Mouse (Mus musculus) 3T3-L1 (cell line): ENCODE measurements around the gene Il1a.

ENCODE experiments used
- DNase-seq: peaks from one replicate; pipeline ENCODE4 v3.0.0-alpha.2; 2015; ENCODE audit warnings: low read depth, low spot score

Il1a gene

DNA sequence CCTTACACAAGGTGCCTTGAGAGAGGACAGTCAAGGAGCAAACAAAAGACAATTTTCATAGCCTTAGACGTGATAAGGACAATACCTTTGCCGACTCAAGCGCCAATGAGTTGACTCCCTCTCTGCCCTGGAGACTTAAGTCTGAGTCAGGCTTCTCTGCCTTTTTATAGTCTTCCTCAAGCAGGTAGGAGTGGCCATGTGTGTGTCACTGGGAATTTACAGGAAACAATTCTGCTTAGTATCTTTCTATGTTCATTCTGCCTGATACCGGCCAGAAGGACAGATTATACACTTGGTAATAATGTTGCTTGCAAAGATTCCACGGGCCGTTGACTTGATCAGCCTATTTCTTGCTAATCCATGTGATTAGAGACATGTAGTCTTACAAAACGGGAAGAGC is at the start of gene Il1a:
Il1a (minus strand) TSS at position 137 of the 400 bp plus-strand sequence.
- no peak for DNase-seq

DNA sequence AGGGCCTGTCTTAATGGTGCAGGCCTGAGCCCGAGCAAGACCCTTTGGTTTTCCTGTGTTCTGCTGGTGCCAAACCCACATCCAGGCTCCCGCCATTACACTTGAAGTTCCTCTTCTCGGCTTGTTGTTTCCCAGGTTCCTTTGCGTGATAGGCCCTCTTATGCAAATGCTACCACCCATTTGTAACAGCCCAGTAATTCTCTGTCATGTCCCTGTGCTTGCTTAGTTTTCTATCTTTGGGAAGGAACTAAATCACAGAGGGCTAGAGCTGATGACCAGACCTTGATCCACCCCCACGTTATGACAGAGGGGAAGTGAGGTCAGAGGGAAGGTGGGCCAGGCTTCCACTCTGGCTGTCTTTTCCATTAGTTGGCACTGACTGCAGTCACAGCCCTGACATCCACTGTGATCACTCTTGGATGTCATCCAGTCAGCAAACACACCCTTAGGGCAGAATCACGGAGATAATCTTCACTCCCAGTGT is 28.4 kb upstream of the Il1a start:
- DNase-seq, result peak; percentile 73

DNA sequence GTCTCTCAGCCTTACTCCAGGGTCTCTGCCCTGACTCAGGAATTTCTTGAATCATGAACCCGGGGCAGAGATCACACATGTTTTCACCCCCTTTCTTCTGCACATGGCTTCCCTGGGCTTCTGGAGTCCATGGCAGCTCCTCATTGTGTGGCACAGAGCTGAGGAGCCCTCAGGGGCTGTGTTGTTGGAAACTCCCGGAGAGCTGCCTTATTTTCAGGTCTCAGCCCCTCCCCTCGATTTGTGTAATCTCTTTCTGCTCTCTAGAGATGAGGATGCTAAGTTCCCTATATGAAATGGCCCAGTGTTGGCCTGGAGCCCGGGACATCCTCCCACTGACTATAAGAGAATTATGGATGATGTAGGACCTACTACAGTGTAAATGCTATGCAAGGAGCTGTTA is 23.7 kb upstream of the Il1a start:
- no peak for DNase-seq

DNA sequence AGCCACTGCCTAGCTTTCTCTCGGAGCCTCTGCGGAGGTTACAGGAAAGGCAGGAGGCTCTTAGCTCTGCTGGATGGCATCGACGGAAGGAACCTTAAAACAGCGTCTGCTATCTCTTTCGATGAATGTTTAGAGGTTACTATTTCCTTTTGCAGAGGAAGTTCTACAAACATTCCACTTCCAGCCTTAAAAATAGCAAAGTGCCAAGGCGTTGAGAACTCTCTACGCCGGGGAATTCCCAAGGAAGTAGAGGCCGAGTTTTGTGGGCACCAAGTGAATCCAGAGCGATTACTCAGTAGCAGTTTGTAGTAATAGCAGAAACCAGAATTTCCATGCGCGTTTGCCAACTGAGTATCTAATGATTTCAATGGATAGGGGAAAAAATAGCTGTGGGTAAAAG is 20.8 kb upstream of the Il1a start:
- peak; percentile 96 for DNase-seq

DNA sequence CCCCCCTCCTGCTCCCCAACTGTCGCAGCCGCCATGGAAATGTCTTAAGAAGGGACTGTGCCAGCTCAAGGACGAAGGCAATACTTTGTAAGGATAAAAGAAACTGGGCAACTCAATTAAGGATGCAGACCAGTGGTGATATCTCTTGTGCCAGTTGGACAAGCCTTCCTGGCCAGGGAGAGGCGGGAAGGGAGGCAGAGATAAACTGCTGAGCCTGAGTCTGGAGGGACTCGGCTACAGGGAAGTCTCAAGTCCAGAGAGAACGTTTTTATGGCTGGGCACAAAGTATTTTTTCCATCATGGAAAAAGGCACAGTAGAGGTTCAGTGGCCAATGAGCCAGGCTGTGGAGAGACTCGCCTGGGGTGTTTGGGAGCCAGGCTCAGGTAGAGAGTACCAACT is 20.3 kb upstream of the Il1a start:
- DNase-seq, result no peak

DNA sequence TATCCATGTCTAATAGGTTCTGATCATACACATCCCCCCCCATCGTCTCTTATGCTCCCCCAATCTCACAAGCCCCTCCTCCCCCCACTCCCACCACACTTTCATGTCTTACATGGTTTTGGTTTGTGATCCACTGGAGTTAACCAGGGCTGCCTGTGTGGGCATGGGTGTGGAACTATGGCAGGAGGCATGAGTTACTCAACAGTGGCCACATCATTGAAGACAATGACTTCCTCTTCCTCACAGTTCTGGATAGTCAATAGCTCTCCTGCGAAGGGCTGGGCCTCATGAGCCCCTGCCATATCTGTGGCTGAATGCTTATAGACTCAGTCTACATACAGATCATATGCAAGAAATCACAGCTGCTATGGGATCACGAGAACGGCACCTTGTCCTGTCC is 18.5 kb upstream of the Il1a start:
- DNase-seq, result no peak

DNA sequence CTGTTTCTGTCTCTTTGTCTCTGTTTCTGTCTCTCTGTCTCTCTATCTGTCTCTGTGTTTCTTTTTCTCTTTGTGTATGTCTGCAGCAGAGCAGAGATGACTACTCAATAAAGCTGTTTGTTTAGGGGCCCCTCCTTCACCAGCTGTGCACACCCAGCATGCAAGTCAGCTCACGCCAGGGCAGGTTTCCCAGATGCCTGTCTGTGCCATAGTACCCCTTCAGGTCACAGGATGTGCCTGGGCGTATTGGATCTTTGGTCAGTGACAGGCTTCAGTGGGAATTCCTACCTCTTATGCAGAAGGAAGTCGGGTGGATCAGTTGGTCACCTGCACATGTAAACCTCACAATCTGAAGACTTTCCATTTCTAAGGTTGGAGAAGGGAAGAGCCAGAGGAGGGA is 14.4 kb upstream of the Il1a start:
- no peak for DNase-seq

DNA sequence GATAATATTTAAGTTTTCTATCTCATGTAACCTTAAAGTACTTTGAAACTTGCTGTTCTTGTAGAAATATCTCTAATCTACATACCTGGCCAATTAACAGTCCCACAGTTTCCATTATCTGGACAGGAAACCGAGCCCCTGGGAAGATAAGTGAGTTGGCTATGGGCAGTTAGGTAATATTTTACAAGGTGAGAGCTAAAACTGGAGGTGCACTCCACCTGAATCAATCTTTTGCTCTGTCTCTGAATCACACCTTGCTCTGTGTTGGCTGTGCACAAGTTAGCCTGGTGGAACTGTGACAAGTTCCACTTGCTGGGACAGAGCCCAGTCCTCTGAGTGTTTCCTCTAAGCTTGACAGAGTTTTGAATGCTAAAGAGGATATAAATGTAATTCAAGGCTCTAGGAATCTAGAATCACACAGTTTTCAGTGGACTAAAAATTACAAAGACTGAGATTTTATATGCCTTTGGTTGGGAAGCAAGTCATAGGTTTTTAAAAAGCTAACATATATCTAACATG is 12.4 kb upstream of the Il1a start:
- no peak for DNase-seq

DNA sequence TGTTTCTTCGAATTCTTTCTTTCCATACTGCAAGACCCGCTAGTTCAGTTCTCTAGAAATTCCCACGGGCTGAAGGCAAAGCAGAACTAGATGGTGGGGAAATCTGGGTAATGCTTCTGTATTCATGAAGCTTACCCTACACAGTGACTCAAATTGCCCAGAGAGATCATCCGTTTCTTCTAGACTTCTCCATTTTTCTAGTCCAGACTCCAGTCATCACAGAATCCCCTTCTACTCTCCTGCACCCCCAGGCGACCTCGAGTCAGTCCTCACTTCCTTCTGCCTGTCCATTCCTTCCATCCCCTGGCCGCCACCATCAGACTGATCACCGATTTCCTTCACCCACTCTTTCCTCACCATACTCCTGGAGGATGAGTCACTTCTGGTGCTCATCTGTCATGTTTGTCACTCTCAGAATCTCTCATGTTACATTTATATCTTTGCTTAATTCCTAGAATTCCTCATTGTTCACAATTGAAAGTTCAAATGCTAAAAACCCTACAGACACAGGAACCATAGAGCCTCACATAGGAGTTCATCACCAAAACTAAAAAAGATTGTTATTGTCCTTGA is 10.3 kb upstream of the Il1a start:
- DNase-seq, result peak; percentile 67

DNA sequence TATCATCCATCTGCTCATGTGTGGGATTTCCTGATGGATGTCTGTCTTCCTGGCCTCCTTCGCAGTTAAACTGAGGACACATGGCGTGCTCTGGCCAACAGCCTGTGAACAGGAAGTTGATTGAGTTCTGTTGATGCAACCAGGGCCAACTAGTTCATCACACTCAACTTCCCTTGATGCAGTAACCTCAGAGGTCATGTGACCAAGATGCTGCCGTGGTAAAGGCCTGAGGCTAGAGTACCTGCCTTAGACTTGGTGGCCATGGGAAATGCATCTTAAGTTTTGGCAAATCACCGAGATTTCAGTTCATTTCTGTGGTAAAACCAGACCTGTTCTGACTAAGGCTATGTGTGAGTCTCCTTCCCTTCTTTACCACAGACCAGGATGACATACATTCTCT is 6.1 kb upstream of the Il1a start:
- peak; percentile 67 for DNase-seq

DNA sequence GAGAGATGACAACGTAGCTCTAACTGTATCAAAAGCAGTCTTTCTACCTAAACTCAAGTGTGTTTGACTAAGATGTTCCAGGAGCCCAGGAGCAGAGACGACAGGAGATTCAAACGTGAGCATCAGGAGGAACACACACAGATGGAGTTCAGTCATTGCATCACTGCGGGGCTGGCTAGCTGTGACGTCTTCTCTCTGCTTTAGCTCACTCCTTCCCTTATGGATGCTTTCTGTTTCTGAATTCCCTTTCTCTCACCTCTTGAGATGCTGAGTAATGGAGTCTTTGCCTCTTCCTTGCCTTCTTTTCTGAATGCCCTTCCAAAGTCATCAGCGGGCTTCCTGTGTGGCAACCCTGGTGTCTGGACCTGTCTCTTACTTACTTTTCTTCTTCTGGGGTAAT is 5.1 kb upstream of the Il1a start:
- DNase-seq, result no peak

DNA sequence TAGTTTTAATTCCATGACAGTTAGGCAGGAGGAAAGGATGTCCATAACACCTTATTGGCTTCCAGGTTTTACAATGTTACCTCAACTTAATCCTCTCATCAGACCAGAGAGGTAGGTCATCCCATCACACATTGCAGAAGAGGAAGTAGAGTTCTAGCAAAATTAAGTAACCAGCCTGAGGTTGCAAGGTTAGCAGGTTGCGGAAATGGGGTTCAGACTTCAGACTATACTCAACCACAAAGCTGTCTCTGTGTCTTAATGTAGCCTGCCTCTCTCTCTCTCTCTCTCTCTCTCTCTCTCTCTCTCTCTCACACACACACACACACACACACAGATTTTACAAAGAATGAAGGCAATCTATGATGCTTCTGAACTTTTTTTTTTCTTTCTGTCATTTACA is 4.2 kb upstream of the Il1a start:
- DNase-seq, result no peak

DNA sequence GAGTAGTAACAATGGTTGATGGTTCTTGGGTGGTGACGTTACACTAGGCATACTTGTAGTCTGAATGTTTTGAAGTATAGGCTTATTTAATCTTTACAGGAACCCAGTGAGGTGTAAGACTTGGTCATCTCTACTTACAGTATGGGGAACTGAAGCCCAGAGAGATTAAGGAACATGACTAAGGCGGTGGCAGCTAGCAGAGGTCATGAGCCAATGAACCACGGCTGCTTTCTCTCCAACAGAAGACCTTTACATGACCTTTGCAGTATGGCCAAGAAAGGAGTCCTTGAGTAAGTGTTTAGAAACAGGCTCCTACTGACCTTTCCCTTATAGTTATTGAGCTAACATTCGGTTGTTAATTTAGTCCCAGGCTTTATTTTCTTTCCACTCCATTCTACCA is 3.8 kb downstream of the Il1a start:
- no peak for DNase-seq

DNA sequence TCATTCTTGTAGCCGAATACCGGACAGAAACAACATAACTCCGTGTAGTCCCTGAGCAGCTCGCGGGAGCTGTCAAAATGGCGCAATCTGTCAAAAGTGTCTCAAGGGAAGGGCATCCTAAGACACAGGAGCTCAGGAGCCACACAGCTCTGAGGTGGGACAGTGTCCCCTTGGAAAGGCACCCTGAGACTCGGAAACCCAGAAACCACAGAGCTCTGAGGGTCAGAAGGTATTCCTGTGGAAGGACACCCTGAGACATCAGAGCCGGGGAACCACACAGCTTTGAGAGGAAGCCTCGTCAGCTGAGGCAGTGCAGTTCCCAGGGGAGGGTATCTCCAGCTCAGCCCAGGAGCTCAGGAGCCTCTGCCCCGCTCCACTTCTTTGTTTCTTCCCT is 12.2 kb downstream of the Il1a start:
- no peak for DNase-seq

DNA sequence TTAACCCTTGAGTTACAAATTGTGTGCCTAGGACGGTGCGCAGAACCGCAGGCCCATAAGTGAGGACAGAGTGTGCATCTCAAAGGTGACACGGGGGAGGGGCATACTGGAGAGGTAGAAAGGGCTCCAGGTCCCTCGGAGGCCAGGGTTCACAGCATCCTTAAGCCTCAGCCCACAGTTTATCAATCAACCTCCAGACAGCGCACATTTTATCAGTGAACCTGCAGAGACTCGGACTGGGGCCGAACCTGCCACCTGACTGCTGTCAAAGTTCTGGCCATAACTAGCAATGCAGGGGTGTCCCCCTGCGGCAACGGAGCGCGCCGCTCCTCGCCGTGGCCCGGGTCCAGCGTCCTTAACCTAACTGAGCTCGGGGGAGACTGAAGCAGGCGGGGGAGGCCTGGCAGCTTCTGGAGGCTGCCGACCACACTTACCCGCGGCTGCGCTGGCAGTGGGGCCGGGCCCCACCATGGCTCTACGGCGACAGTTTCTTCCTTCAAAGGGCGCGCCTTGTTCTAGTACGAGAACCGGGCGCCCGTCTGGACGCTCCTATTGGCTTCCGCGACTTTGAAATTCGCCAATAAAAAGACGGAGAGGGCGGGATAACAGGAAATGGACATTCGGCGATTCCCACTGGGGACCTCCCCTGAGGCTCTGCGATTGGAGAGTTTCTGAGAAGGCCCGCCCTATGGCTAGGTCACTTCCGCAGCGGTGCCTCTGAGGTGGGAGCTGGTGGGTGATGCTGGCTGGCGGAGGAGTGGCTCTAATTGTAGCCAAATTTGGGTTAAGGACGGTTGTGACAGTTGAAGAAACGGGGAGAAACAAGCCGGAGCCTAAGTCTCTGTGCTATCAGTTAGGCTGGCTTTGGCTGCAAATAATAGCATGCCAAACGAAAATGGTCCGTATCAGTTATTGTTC is 12.8 kb downstream of the Il1a start, which contains the start of gene Ckap2l:
Ckap2l (minus strand) TSS at position 542 of the 918 bp plus-strand sequence.
- DNase-seq, result peak; percentile 99

DNA sequence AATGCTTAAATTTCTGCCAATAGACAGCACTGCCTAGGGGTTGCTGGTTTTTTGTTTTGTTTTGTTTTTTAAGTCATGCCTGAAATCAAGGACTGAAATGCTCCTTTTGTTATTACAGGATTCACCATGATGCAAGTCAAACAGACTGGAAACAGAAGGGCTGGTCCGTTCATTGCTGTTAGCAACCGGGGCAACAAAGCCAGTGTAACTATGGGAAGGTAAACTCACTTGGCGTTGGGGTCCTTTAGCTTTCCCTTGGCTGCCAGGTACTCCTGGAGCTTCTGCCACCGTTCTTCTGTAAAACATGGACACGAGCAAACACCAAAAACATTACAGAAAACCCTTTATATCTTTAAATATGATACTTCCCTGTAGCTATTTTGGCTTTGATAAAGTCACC is 13.7 kb downstream of the Il1a start:
- DNase-seq, result peak; percentile 15

DNA sequence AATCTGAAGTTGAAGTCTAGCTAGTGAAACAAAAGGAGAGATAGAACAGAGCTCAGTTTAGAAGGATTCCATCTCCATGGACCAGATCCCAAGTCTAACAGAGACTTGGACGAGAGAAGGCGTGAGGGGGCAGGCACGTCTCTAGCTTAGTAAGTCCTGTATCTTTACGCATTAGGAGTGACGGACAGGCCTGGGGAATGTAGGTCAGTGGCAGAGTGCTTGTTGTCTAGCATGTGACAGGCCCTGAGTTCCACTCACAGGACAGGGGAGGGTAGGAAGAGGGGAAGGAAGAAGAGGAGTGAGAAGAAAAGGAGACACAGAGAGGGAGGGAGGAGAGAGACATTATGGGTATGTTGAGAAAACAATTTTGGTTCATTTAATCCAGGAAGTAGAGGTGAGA is 14.7 kb downstream of the Il1a start:
- no peak for DNase-seq

DNA sequence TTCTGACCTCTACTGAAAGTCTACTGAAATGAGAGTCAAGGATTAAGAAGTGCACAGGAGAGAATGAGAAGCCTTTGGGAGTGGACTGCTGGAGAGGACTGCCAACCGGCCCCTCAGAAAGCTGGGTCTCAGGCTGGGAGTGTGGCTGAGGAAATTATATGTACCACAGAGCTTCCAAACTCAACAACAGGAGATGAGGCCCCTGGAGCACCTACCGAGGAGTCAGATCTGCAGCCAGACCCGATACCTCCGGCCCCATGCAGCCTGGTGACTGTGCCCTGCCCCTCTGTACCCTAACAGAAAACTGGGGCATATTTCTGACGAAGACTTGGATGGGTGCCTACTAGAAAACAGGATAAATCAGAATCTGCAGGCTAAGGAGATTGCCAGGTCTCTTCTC is 35.9 kb downstream of the Il1a start:
- DNase-seq, result no peak

DNA sequence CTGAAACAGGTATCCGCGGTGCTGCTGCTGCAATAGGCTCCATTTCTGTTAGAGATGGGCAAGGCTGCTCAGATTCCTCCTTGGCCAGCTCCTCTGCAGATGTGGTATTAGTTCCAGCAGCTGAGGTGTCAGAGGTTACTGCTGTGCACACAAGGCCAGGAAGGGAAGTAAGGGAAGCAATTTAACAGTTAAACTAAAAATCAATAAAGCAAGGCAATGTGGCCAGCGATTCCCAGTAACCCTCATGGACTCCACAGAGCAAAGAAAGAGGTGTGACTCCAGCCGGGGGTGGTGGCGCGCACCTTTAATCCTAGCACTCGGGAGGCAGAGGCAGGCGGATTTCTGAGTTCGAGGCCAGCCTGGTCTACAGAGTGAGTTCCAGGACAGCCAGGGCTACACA is 39.2 kb downstream of the Il1a start:
- DNase-seq, result no peak

DNA sequence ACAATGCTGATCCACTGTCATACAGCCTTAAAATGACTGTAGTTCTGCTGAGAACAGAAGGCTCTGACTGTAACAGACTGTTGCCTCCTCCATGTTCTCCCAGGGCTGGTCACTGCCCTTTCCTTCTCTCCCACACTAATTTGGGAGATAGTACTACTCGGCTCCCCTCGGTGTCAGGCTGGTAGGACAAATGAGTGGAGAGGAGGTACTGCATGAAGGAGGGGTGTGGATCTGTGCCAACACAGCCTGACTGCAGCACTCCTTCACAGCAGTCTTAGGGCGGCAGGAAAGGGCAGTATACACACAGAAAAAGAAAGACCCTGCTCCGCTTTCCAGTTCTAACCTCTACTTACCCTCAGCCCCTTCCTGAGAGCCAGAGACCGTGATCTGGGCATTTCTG is 39.8 kb downstream of the Il1a start:
- no peak for DNase-seq

DNA sequence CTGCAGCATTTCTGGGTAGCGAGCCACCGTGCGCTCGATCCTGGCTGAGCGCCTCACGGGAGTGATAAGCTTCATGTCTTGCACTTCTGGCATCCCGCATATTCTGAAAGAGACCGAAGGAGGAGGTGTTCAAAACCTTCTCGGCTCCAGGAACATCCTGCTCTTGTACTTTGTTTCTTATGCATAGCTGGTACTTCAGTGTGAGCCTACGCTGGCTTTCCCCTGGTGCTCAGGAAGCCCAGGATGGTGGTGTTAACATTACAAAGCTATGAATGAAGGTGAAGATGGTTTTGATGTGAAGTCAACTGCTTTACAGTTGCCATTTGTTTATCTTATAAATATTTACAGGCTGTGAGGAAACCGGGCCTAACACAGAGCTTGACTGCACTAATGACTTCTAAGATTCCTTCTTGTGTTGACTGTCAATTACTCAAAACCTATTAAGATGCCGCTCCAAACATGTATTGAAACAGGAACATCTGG is 40.6 kb downstream of the Il1a start:
- no peak for DNase-seq

DNA sequence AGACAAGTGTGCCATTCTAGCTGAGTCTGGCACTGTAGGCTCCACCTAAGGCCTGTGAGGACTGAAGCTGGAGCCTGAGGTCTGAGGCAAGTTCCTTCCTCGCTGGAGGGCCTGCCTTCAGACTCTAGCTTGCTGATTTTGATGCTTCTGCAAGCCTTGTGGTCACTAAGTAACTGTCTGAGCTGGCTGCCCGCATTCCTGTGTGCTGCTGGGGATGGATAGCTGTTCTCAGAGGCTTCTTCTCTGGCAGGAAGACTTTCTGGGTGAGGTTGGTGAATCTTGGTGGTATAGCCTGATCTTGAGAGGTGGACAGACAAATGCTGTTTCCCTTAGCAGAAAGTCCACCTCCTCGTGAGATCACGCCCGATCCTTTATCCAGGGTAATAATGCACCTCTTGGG is 42.0 kb downstream of the Il1a start:
- no peak for DNase-seq

DNA sequence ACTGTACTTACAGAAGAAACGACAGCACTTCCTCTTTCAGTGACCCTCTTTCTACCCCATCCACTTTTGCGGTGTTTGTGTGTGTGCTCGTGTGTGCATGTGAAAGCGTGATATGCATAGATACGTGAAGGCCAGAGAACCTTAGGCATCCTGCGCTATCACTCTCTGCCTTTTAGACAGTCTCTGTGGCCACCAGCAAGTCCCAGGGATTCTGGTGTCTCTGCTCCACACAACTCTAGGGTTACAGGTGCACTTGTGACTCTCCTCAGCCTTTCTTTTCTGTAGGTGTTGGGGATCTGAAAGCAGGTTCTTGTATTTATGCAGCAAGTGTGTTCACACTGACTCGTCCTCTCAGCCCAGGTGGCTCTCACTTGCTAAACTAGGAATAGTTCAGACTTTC is 44.5 kb downstream of the Il1a start:
- no peak for DNase-seq
